In the genomic region with DNA sequence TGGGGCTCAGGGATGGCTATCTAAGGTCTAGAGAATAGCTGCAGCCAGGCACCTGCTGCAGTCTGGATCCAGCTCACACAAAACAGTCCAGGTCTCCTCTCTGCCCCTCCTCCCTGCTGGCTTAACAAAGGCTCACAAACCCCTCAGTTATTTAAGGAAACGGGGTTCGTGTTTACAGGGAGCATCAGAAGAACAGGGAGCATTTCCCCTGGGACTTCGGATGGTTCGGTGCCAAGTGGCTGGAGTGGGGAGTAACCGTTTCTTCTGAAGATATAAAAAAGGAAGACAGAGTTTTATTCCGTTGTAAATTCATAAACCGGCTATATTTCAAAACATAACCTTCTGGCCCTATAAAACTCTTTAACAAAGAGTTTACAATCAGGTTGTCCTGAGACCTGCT, we compare ENCODE assay signal across 11 mouse cellular contexts.
A peak's percentile ranks its signal among the peaks of the same experiment; 100 is the strongest.
DNase-seq lines count a peak whose midpoint lies in the region.
"Had no signal": no experiment of that assay in that cellular context is flagged by ENCODE, and none has a peak within 500 bp of the region (broad histone marks: within the 10 kb centered on the region; RNA-seq: fewer than 3 reads in every experiment).

No protein-coding gene starts in this region.

- peak; percentile 25 for DNase-seq in gastrocnemius, postnatal 10 days
- no peak for DNase-seq in gastrocnemius, postnatal 4 days (ENCODE audit: low spot score in 2 of 2)
- DNase-seq in kidney, postnatal 4 days = peak; percentile 59 to 65
- DNase-seq in kidney, adult 18-20 months = no peak
- DNase-seq in urinary bladder, postnatal 14 days (ENCODE audit: low spot score) = peak; percentile 40
- no peak for DNase-seq in urinary bladder, postnatal 10 days (ENCODE audit: low spot score)
- no peak for DNase-seq in embryo, embryonic 9.5 days (ENCODE audit: extremely low spot score)
- no peak for DNase-seq in thymus, postnatal 0 days (ENCODE audit: low spot score)
- DNase-seq: cerebellum, postnatal 25 days; lung, postnatal 36 days; thymus, postnatal 36 days had no signal

Comparison
In these comparisons a context has a peak if more than half of its experiments do, and no peak if none do; other contexts are left out.
1. DNase-seq: peak in gastrocnemius, postnatal 10 days (single experiment), kidney, postnatal 4 days (2 of 2) and urinary bladder, postnatal 14 days (single experiment); none in gastrocnemius, postnatal 4 days (0 of 2), kidney, adult 18-20 months (single experiment), urinary bladder, postnatal 10 days (single experiment), embryo, embryonic 9.5 days (single experiment) and thymus, postnatal 0 days (single experiment).